Mouse (Mus musculus): ENCODE data around the gene Cmtm6.
"Not testable (repeated sequence)": the region's sequence is repeated elsewhere in the genome, so short reads cannot be mapped to it uniquely, and the experiment has no call there.

Gene Cmtm6

GRCm38 (mm10) chr9:114731011-114731755 is at the start of gene Cmtm6:
TSS of gene Cmtm6 (plus strand) at chr9:114731116.
- DNase-seq (ENCODE audit: low spot score in 2 of 2): peak; percentile 98 to 99

DNA sequence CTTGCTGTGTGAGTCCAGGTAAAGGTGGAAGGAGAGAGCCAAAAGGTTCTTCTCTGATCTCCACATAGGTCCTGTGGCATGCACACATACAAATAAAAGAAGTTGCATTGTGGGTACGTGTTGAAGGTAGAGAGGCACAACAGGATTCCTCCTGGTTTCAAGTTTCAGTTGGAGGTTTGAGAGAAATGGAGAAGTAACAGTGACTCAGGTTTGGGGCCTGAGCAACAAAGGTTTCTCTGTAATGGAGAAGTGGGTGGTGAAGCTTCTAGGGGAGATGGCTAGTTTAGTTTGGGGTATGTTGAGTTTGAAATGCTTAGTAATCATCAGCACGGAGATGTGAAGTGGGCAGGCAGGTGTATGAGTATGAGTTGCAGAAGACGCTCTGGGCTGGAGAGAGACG is 48.7 kb upstream of the Cmtm6 start:
- DNase-seq (ENCODE audit: low spot score in 2 of 2): no peak

GRCm38 (mm10) chr9:114686245-114686644 is 44.7 kb upstream of the Cmtm6 start:
- DNase-seq (ENCODE audit: low spot score in 2 of 2): no peak

GRCm38 (mm10) chr9:114687639-114688038 is 43.3 kb upstream of the Cmtm6 start:
- DNase-seq (ENCODE audit: low spot score in 2 of 2): no peak

DNA sequence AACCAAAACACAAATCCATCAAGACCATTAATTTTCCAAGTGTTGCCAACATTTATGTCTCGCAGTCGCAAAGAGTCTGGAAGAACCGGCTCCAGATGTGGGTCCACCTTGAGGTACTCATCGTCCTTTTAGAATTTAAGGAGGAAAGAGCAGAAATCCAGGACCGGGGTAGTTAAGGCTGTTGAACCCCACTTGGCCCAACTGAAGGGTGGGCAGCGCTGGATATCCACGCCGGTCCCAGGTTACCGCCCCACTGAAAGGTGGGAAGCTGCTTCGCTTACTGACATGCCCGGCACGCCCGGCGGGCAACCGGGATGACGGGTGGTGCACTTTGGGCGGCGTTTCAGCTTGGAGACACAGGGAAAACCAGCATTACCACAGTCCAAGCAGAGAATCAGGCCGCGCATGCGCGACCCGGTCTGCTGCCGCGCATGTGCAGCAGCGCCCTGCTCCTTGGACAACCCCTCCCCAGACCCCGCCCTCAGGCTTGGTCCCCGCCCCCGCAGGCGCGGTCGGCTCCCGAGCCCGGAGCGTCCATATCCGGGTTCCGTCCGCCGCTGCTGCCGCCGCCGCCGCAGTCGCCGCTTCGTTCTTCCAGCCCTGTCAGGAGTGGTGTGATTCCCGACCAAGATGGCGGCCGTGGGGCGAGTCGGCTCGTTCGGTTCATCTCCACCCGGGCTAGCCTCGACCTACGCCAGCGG is 42.5 kb upstream of the Cmtm6 start, which contains the start of gene Dync1li1:
Gene Dync1li1, plus strand, starts transcription at position 539 of the 701 bp plus-strand sequence.
- DNase-seq (ENCODE audit: low spot score in 2 of 2): peak; percentile 95 to 96

GRCm38 (mm10) chr9:114688953-114689407 is 41.9 kb upstream of the Cmtm6 start:
- DNase-seq (ENCODE audit: low spot score in 2 of 2): no peak

- no peak for DNase-seq (ENCODE audit: low spot score in 2 of 2)
These were observed 40.8 kb upstream of the Cmtm6 start for GRCm38 (mm10) chr9:114690119-114690601.

- no peak for DNase-seq (ENCODE audit: low spot score in 2 of 2)
These were observed 39.8 kb upstream of the Cmtm6 start for GRCm38 (mm10) chr9:114691112-114691511.

DNA sequence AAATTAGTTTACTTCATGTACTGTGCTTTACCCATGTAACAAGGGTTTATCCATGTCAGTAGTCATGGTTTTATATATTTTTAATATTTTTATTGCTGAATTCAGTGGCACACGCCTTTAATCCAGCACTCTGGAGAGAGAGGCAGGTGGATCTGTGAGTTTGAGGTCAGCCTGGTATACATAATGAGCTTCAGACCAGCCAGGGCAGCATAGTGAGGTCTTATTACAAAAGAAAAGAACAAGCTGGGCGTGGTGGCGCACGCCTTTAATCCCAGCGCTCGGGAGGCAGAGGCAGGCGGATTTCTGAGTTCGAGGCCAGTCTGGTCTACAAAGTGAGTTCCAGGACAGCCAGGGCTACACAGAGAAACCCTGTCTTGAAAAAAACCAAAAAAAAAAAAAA is 35.3 kb upstream of the Cmtm6 start:
- not testable (repeated sequence) for DNase-seq (ENCODE audit: low spot score in 2 of 2)

- DNase-seq (ENCODE audit: low spot score in 2 of 2): no peak
These were observed 33.8 kb upstream of the Cmtm6 start for GRCm38 (mm10) chr9:114697072-114697471.

DNA sequence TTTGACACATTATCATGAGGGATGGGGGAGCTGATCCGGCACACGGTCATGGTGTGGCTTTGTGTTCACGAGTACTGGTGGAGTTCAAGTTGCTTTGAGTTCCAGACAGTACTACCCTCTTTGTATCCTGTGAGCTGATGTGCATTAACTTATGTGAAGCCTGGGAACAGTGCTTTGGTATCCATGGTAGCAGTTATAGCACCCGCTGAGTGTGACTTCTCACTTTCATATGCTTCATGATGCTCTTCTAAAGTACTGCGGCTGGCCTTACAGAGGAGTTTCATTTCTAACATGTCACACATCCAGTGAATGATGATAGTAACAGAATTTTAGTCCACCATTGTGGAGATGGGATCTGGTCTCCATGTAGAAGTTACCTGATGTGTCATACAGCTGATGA is 33.0 kb upstream of the Cmtm6 start:
- no peak for DNase-seq (ENCODE audit: low spot score in 2 of 2)

- no peak for DNase-seq (ENCODE audit: low spot score in 2 of 2)
These were observed 31.7 kb upstream of the Cmtm6 start for GRCm38 (mm10) chr9:114699262-114699661.

- DNase-seq (ENCODE audit: low spot score in 2 of 2): no peak
These were observed 30.8 kb upstream of the Cmtm6 start for GRCm38 (mm10) chr9:114699882-114700665.

GRCm38 (mm10) chr9:114701031-114701430 is 29.9 kb upstream of the Cmtm6 start:
- no peak for DNase-seq (ENCODE audit: low spot score in 2 of 2)

GRCm38 (mm10) chr9:114701921-114702320 is 29.0 kb upstream of the Cmtm6 start:
- no peak for DNase-seq (ENCODE audit: low spot score in 2 of 2)

- DNase-seq (ENCODE audit: low spot score in 2 of 2): no peak
These were observed 23.1 kb upstream of the Cmtm6 start for GRCm38 (mm10) chr9:114707805-114708204.

DNA sequence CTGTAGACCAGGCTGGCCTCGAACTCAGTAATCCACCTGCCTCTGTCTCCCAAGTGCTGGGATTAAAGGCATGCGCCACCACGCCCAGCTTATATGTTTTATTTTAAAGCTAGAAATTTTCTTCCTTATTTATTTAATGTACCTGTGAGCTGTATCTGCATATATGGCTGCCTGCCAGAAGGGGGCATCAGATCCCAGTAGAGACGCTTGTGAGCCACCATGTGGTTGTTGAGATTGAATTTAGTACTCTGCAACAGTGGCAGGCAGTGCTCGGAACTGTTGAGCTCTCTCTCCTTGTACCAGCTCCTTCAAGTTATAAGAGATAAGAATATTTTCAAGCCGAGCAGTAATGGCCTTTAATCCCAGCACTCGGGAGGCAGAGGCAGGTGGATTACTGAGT is 20.6 kb upstream of the Cmtm6 start:
- DNase-seq (ENCODE audit: low spot score in 2 of 2): peak in 1 of 2 experiments; percentile 21

DNA sequence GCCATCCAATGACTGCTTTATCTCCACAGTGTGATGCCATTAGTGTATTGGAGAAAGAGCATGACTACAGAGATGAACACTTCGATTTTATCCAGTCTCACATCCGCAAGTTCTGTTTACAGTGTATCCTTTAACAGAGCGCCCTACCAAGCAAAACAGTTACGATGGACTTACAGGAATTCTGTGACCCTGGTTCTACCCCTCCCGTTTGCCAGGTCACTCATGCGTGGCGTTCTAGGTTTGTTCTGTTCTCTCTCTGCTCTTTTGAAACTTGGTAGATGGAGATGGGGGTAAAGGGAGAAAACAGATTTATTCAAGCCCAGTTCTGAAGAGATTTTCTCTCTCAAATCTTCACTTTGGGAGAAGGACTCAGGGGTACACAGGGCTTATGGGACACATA is 17.4 kb upstream of the Cmtm6 start:
- no peak for DNase-seq (ENCODE audit: low spot score in 2 of 2)

DNA sequence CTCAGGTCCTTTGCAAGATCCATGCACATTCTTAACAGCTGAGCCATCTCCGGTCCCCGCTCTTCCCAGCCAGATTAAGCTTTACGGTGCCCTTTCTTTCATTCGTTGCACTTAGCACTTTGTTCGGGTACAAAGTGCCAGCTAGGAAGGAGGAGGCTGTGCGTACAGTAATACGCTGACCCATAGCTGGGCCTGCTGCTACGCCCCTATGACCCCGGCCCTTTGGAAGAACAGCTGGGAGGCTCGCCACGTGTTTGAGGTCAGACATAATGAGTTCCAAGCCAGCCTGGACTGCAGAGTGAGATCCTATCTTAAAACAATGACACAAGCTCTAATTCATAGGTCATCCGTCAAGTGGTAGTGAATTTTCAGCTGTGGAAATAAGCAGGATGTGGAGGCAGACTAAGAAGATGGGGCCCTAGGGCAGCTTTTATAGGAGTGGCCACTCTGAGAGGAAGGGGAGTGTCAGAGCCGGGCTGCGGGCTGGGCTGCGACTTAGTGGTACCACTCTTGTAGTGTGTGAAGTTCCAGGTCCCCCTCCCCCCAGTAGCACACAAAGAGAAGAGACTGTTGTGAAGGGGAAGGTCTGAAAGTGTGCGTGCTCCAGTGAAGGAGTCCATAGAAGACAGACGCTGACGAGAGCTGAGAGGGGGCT is 14.1 kb upstream of the Cmtm6 start:
- no peak for DNase-seq (ENCODE audit: low spot score in 2 of 2)

DNA sequence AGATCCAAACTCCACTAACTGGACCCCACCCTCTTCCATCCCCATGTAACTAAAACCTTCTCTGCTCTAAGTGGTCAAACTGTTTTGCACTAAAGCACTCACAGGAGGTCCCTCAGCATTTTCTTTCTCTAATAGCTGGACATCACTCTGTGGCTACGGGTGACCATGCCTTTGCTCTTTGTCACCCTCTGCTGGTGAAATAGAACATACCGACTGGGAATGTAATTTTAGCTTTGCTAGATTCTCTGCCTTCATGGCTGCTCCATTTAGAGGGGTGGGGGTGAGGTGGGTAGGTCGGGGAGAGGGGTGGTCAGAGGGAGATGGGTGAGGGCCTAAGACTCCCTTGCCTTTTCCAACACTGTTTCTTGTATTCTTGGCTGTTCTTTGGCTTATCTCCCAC is 3.6 kb upstream of the Cmtm6 start:
- DNase-seq (ENCODE audit: low spot score in 2 of 2): no peak

- DNase-seq (ENCODE audit: low spot score in 2 of 2): not testable (repeated sequence)
These were observed 2.5 kb upstream of the Cmtm6 start for GRCm38 (mm10) chr9:114728432-114728831.

Measured in spleen, postnatal 14 days (tissue).